Mouse (Mus musculus) right cerebral cortex, postnatal 14 days (tissue): ENCODE results near the gene Xlr5b.
"Not testable (repeated sequence)": the region's sequence is repeated elsewhere in the genome, so short reads cannot be mapped to it uniquely, and the experiment has no call there.

Source experiments
- DNase-seq: peaks from one replicate; pipeline ENCODE4 v3.0.0; 2022

Xlr5b gene

GRCm38 (mm10) chrX:73148496-73148895 lies at the start of gene Xlr5b:
Gene Xlr5b, plus strand, starts transcription at chrX:73148796.
- not testable (repeated sequence) for DNase-seq

GRCm38 (mm10) chrX:73116747-73117146 lies 31.8 kb upstream of the Xlr5b start, which contains the start of gene Gm14685:
Gene Gm14685, plus strand, starts transcription at chrX:73117047.
- DNase-seq, result not testable (repeated sequence)

- not testable (repeated sequence) for DNase-seq
These were observed 25.5 kb upstream of the Xlr5b start for GRCm38 (mm10) chrX:73122859-73123829.

GRCm38 (mm10) chrX:73143218-73143618 lies 5.4 kb upstream of the Xlr5b start:
- not testable (repeated sequence) for DNase-seq

- not testable (repeated sequence) for DNase-seq
These were observed 754 bp downstream of the Xlr5b start, which contains the start of gene DXBay18 for GRCm38 (mm10) chrX:73149350-73149749. Gene DXBay18, minus strand, starts transcription at chrX:73149450.

GRCm38 (mm10) chrX:73176889-73177288 lies 28.3 kb downstream of the Xlr5b start, which contains the start of gene Spin2d:
Gene Spin2d, minus strand, starts transcription at chrX:73176989.
- DNase-seq, result not testable (repeated sequence)

- not testable (repeated sequence) for DNase-seq
These were observed 43.3 kb downstream of the Xlr5b start, which contains the start of gene Xlr3b for GRCm38 (mm10) chrX:73191934-73192333. Gene Xlr3b, plus strand, starts transcription at chrX:73192207.
